Mouse (Mus musculus) CH12.LX (cell line): ENCODE data around the gene Slc32a1. TPM values are rescaled to one million over a fixed set of nuclear protein-coding genes. Genes with fewer than 3 reads are reported as not detected.

ENCODE experiments used
- DNase-seq: peaks from one replicate; pipeline ENCODE4 v3.0.0-alpha.2; 2013; ENCODE audit errors: extremely low read depth
- H3K27ac ChIP-seq: 2 replicates; pipeline ENCODE4 v1.5.1; 2012; ENCODE audit warnings: low read depth, mild to moderate bottlenecking, control low read depth, moderate library complexity; ENCODE audit not compliant: insufficient read depth
- H3K27me3 ChIP-seq: replicated peaks from 2 replicates; pipeline ENCODE3; 2012; ENCODE audit warnings: inconsistent platforms
- H3K36me3 ChIP-seq, 2 experiments: replicated peaks in 1 of 2; 2 replicates each; pipeline versions ENCODE3 to v1.6.1; 2012; ENCODE audit warnings: inconsistent platforms in 1 of 2, low read length in 1 of 2, mild to moderate bottlenecking in 1 of 2, mixed read lengths in 1 of 2, moderate library complexity in 1 of 2; ENCODE audit not compliant: control insufficient read depth in 1 of 2, insufficient read depth in 1 of 2
- H3K4me1 ChIP-seq, 2 experiments: 2 replicates each; pipeline ENCODE4 v1.6.1; 2012; ENCODE audit warnings: inconsistent platforms in 1 of 2, moderate library complexity in 1 of 2; ENCODE audit not compliant: insufficient read depth in 2 of 2, control insufficient read depth in 1 of 2
- H3K4me2 ChIP-seq: 2 replicates; pipeline ENCODE4 v1.6.1; 2012; ENCODE audit warnings: low read depth, mild to moderate bottlenecking, control low read depth; ENCODE audit not compliant: poor library complexity, insufficient read depth, severe bottlenecking
- H3K4me3 ChIP-seq, 3 experiments: fragments of 150-350 bp in 1 of 3; sonication (generic) in 1 of 3; replicated peaks in 1 of 3; 2 replicates each; pipeline versions ENCODE3 to v1.5.1; 2011 to 2012; ENCODE audit warnings: low read depth in 2 of 3, low read length in 2 of 3, mild to moderate bottlenecking in 2 of 3, moderate library complexity in 2 of 3, control low read depth in 1 of 3, improper control_type of control experiment in 1 of 3, inconsistent platforms in 1 of 3, mixed read lengths in 1 of 3; ENCODE audit not compliant: poor library complexity in 1 of 3
- H3K79me2 ChIP-seq: replicated peaks from 2 replicates; pipeline ENCODE4 v1.6.1; 2012; ENCODE audit warnings: mild to moderate bottlenecking, moderate library complexity; ENCODE audit not compliant: control insufficient read depth, poor library complexity, insufficient read depth, severe bottlenecking; ENCODE audit errors: extremely low read depth
- H3K9ac ChIP-seq: 2 replicates; pipeline ENCODE4 v1.6.1; 2012; ENCODE audit warnings: low read depth, mild to moderate bottlenecking, control low read depth, moderate library complexity; ENCODE audit not compliant: insufficient read depth
- H3K9me3 ChIP-seq: replicated peaks from 2 replicates; pipeline ENCODE3; 2012; ENCODE audit warnings: low read length, inconsistent platforms, mixed read lengths
- CHD2 ChIP-seq: IDR thresholded peaks from 2 replicates; pipeline ENCODE4 v1.6.1; 2011; ENCODE audit warnings: low read length, improper control_type of control experiment
- CTCF ChIP-seq, 2 experiments: IDR thresholded peaks in 1 of 2; conservative IDR thresholded peaks in 1 of 2; 2 replicates each; pipeline ENCODE4 v1.5.1; 2011 to 2012; ENCODE audit warnings: low read depth in 2 of 2, low read length in 2 of 2, improper control_type of control experiment in 1 of 2, inconsistent platforms in 1 of 2, mild to moderate bottlenecking in 1 of 2, moderate library complexity in 1 of 2
- ELF1 ChIP-seq: IDR thresholded peaks from 2 replicates; pipeline ENCODE4 v1.6.1; 2014; ENCODE audit warnings: low read depth, mild to moderate bottlenecking, inconsistent platforms, low read length, improper control_type of control experiment
- EP300 ChIP-seq: IDR thresholded peaks from 2 replicates; pipeline ENCODE4 v1.6.1; 2011; ENCODE audit warnings: low read length, improper control_type of control experiment
- ETS1 ChIP-seq: conservative IDR thresholded peaks from 2 replicates; pipeline ENCODE4 v1.6.1; 2012; ENCODE audit warnings: low read depth, mild to moderate bottlenecking, inconsistent platforms, low read length, improper control_type of control experiment, moderate library complexity
- GABPA ChIP-seq: IDR thresholded peaks from 2 replicates; pipeline ENCODE4 v1.6.1; 2012; ENCODE audit warnings: low read depth, low read length, improper control_type of control experiment, inconsistent platforms; ENCODE audit not compliant: insufficient replicate concordance
- IRF4 ChIP-seq: IDR thresholded peaks from 2 replicates; pipeline ENCODE4 v1.6.1; 2014; ENCODE audit warnings: low read depth, mild to moderate bottlenecking, inconsistent platforms, low read length, improper control_type of control experiment
- JUND ChIP-seq: conservative IDR thresholded peaks from 2 replicates; pipeline ENCODE4 v1.6.1; 2011; ENCODE audit warnings: low read depth, low read length, improper control_type of control experiment
- KAT2A ChIP-seq: IDR thresholded peaks from 2 replicates; pipeline ENCODE4 v1.6.1; 2012; ENCODE audit warnings: low read length, improper control_type of control experiment, inconsistent platforms; ENCODE audit not compliant: insufficient replicate concordance
- MAZ ChIP-seq: IDR thresholded peaks from 2 replicates; pipeline ENCODE4 v1.6.1; 2012; ENCODE audit warnings: low read depth, mild to moderate bottlenecking, inconsistent platforms, low read length, improper control_type of control experiment, moderate library complexity
- MEF2A ChIP-seq: IDR thresholded peaks from 2 replicates; pipeline ENCODE4 v1.6.1; 2014; ENCODE audit warnings: low read depth, mild to moderate bottlenecking, inconsistent platforms, low read length, improper control_type of control experiment, borderline replicate concordance
- NELFE ChIP-seq: IDR thresholded peaks from 2 replicates; pipeline ENCODE4 v1.6.1; 2011; ENCODE audit warnings: low read depth, low read length, improper control_type of control experiment
- NRF1 ChIP-seq: IDR thresholded peaks from 2 replicates; pipeline ENCODE4 v1.6.1; 2014; ENCODE audit warnings: low read depth, mild to moderate bottlenecking, inconsistent platforms, low read length, improper control_type of control experiment, moderate library complexity
- PAX5 ChIP-seq: IDR thresholded peaks from 2 replicates; pipeline ENCODE4 v1.6.1; 2012; ENCODE audit warnings: low read length, inconsistent platforms, mixed read lengths
- POLR2A ChIP-seq: IDR thresholded peaks from 2 replicates; pipeline ENCODE4 v1.6.1; 2011; ENCODE audit warnings: low read depth, mild to moderate bottlenecking, improper control_type of control experiment, low read length
- SIN3A ChIP-seq: IDR thresholded peaks from 2 replicates; pipeline ENCODE4 v1.6.1; 2012; ENCODE audit warnings: low read length, improper control_type of control experiment, inconsistent platforms
- SMC3 ChIP-seq: IDR thresholded peaks from 2 replicates; pipeline ENCODE4 v1.6.1; 2011; ENCODE audit warnings: low read depth, low read length, improper control_type of control experiment
- TCF12 ChIP-seq: IDR thresholded peaks from 2 replicates; pipeline ENCODE4 v1.6.1; 2014; ENCODE audit warnings: low read depth, mild to moderate bottlenecking, inconsistent platforms, low read length, improper control_type of control experiment
- UBTF ChIP-seq: IDR thresholded peaks from 2 replicates; pipeline ENCODE4 v1.6.1; 2012; ENCODE audit warnings: low read depth, mild to moderate bottlenecking, inconsistent platforms, low read length, improper control_type of control experiment, moderate library complexity
- USF2 ChIP-seq: conservative IDR thresholded peaks from 2 replicates; pipeline ENCODE4 v1.6.1; 2011; ENCODE audit warnings: low read depth, low read length, improper control_type of control experiment
- dilution Hi-C: fragments of 300-500 bp; cut with MboI; formaldehyde crosslinking; loops from 2 replicates; pipeline ENCODE4 v1.14.3; 2020; ENCODE audit warnings: low sequenced_read_pairs; ENCODE audit not compliant: extremely low pct_unique_long_range_greater_than_20kb, extremely low pct_ligation_motif_present
- in situ Hi-C: fragments of 300-500 bp; cut with MboI; formaldehyde crosslinking; loops from 3 replicates; pipeline ENCODE4 v1.14.3; 2019; ENCODE audit warnings: low sequenced_read_pairs, low pct_ligation_motif_present, low pct_unique_long_range_greater_than_20kb, mixed read lengths
- polyA plus RNA-seq: library from polyadenylated mRNA; unstranded; fragments of >175 nt; gene quantifications from 2 replicates; pipeline ENCODE4 v1.2.1, GENCODE M21; 2012; ENCODE audit warnings: low read depth; ENCODE audit not compliant: insufficient read length
- total RNA-seq, 2 experiments: library from RNA; depleted of rRNA; stranded (reverse); fragments of 300-350 nt in 1 of 2; fragments of >200 nt in 1 of 2; gene quantifications; 2 replicates each; pipeline ENCODE4 v1.2.3; 2012 to 2014

Gene Slc32a1
- total and polyA plus RNA-seq, 3 experiments, result not detected

GRCm38 (mm10) chr2:158593371-158593770 lies 17.2 kb upstream of the Slc32a1 start:
- dilution Hi-C loops, result no loop called here
- no peak overlapping the region for H3K4me2 ChIP-seq

GRCm38 (mm10) chr2:158595103-158595502 lies 15.5 kb upstream of the Slc32a1 start:
- no peaks in the 10 kb centered on the region for H3K9me3 ChIP-seq
- H3K4me1 ChIP-seq, result no peaks in the 10 kb centered on the region
- H3K4me3 ChIP-seq, result no peak overlapping the region
- dilution Hi-C loops, result no loop called here
- H3K27ac ChIP-seq, result no peak overlapping the region
- H3K4me2 ChIP-seq, result no peak overlapping the region
- no peak overlapping the region for H3K9ac ChIP-seq
- TF ChIP-seq UBTF (no peak), CTCF (conservative IDR thresholded peaks at IDR 0.05 in 1 of 2, IDR thresholded peaks at IDR 0.05 in 1 of 2; ENCODE audit: low read depth in 2 of 2, low read length in 2 of 2) (no peak), KAT2A (no peak), SMC3 (no peak)
- H3K79me2 ChIP-seq, result no peaks in the 10 kb centered on the region
- H3K36me3 ChIP-seq, result no peaks in the 10 kb centered on the region
- in situ Hi-C loops, result no loop called here
- peaks cover 89% of the 10 kb centered on the region for H3K27me3 ChIP-seq
- no peak for DNase-seq

More at GRCm38 (mm10) chr2:158593371-158593770, 17.2 kb upstream of the Slc32a1 start:
- H3K9me3 ChIP-seq, result no peaks in the 10 kb centered on the region
- H3K27ac ChIP-seq, result no peak overlapping the region
- DNase-seq, result no peak
- H3K9ac ChIP-seq, result no peak overlapping the region
- no peaks in the 10 kb centered on the region for H3K36me3 ChIP-seq
- in situ Hi-C loops, result no loop called here
- no peak overlapping the region for H3K4me3 ChIP-seq
- no peaks in the 10 kb centered on the region for H3K4me1 ChIP-seq
- no peak for TF ChIP-seq JUND
- TF ChIP-seq EP300, result no peak
- TF ChIP-seq NELFE, result no peak
- no peak for TF ChIP-seq GABPA
- TF ChIP-seq IRF4, result no peak
- no peak for TF ChIP-seq SMC3
- no peak for TF ChIP-seq PAX5
- H3K79me2 ChIP-seq, result no peaks in the 10 kb centered on the region
- peaks cover 89% of the 10 kb centered on the region for H3K27me3 ChIP-seq

DNA sequence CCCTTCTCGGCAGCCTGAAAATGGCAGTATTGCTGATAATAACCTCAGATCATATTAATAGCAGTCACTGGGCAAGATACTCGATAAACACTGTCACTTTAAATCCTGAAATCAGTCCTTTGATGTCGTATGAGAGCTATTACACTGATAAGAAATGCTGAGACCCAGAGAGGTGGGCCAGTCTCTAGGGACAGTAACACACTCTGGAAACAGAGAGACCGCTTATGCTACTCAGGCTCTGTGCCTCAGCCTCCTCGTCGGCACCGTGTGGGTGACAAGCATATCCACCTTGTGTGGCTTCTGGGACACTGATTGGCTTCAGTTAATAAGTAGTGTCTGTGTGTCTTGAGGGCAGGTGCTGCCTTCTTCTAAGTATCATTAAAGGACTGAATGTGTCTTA lies 15.0 kb upstream of the Slc32a1 start:
- H3K36me3 ChIP-seq, result no peaks in the 10 kb centered on the region
- H3K9ac ChIP-seq, result no peak overlapping the region
- no peak for TF ChIP-seq NELFE
- no peak for TF ChIP-seq NRF1
- no peak for TF ChIP-seq ETS1
- no peak for TF ChIP-seq TCF12
- no peak for TF ChIP-seq SIN3A
- TF ChIP-seq USF2, result no peak
- TF ChIP-seq ELF1, result no peak
- TF ChIP-seq IRF4, result no peak
- TF ChIP-seq UBTF, result no peak
- TF ChIP-seq SMC3, result no peak
- no peak for TF ChIP-seq POLR2A
- no peak for TF ChIP-seq MEF2A
- no peak for TF ChIP-seq MAZ
- no peak for TF ChIP-seq CHD2
- TF ChIP-seq JUND, result no peak
- H3K79me2 ChIP-seq, result no peaks in the 10 kb centered on the region
- H3K9me3 ChIP-seq, result no peaks in the 10 kb centered on the region
- in situ Hi-C loops (no loop called here), dilution Hi-C loops (no loop called here)
- no peak overlapping the region for H3K4me2 ChIP-seq
- no peak overlapping the region for H3K27ac ChIP-seq
- H3K4me1 ChIP-seq, result no peaks in the 10 kb centered on the region
- H3K27me3 ChIP-seq, result peaks cover 88% of the 10 kb centered on the region
- no peak for DNase-seq
- H3K4me3 ChIP-seq, result no peak overlapping the region
